Mouse (Mus musculus): ENCODE data around the gene Sult6b2.

The Sult6b2 gene

DNA sequence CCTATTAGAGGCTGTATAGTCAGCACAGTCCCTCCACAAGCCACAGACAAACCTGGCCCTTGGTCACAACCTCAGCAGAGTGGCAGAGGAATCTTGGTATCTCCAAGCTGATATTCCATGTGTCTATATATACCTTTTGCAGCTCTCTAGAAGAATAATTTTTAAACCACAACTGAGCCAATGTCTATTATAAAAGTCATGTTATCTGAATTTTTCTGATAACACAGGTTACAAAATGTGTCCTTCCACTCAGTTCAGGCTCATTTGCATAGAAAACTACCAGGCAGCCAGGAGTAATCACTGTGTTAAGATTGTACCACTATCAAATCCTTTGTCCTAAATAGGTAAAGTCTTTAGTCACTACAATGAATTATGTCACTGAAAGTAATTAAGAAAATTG is at the start of gene Sult6b2:
Sult6b2 (minus strand) TSS at position 101 of the 400 bp plus-strand sequence.
- no peak for DNase-seq (ENCODE audit: extremely low spot score, low spot score)

DNA sequence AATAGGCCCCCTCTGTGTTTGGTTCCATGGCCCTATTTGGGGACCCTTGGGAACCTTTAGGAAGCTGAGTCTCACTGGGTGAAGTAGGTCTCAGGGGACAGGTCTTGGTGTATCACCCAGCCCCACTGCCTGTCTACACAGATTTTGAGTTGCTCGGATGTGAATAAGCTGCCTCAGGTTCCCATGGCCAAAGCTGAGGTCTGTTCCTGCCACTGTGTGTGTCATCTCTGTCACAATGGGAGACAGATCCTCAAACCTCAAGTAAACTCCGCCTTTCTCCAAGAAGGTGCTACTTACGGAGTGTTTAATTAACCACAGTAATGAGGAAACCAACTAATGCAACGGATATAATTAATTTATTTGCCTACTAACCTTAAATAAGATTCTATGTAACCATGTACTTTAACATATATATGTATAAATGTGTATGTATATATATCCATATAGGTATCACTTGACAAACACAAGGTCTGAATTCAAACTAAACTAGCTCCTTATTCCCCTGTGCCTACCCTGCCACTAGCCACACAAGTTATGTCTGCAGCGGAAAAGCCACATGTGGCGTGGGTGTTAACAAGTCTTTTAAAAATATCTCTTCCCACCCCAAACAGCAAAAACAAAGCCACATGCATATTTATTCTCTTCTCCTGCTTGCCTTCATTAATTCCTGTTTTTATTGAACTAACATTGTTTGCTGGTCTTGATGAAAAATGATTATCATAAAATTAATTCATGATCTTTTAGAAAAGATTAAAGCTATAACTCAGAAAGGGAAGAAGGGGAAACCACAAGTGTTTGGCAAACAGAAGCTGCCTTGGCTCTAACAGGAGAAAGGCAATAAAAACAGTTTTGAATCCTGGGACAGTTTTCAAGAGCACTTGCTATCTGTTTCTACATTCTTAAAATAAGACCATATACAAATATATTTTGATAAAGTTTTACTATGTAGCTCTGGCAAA is 48.4 kb upstream of the Sult6b2 start:
- no peak for DNase-seq (ENCODE audit: extremely low spot score, low spot score)

DNA sequence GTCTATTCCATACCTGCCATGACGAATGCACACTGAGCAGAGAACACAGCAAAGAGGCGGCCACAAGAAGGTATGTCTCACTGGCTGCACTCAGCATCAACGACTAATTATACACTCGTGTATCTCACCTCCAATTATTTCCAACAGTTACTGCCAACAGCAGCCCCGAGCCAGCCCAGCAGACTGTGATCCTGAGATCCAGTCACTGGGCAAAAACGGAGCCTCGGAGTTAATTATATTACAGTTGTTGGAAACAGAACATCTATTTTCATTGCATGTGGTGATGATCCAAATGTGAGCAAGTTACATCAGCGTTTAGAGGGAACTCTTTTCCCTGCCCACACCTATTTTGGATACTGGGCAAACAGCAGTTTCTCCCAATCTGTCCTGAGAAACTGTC is 46.1 kb upstream of the Sult6b2 start:
- DNase-seq (ENCODE audit: extremely low spot score, low spot score), result no peak

DNA sequence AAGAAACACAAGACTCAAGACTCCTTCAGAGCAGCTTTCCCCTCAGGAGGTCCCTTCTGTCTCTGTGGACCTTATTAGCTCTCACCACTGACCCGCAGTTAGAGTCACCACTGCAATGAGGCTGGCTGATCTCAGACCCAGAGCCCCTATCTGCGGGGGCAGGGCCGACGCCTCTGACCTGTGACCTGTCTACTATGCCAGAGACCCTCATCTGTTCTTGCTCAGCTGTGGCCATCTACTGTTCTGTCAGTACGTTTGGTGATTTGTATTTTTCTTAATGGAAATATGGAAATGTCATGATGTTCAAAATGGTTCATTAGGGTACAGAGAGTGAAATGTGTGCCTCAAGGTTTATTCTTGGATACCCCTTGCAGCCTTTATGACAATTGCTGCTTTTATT is 45.0 kb upstream of the Sult6b2 start:
- no peak for DNase-seq (ENCODE audit: extremely low spot score, low spot score)

DNA sequence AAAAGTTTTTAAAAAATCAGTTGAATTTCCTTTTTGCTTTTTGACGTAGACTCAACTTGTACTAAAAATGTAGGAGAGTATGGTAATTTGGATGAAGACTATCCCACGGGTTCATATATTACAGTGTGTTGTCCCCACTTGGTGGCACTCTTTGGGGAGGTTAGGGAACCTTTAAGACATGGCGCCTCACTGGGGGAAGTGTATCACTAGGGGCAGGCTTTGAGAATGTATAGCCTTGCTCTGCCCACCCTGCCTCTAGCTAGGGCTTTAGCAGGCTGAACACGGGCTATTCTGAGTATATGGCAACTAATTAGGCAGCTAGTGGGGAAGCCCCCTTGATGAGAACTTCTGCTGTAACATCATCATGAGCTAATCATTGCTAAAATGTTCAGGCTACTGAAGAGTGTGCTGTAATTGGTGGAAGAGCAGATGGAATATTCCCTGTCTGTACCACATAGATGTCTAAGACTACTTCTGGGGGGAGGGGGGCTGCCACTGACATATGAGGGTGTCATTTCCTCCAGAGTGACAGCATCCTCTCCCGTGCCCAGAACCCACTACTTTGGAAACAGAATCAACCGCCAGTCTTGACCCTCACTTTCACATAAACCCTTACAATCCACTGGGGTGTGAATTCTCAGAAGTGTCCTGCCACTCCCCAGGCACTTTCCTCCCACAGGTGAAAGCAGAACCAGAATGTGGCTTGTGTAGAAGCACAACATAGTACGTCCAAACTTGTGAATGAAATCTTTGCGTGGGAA is 43.8 kb upstream of the Sult6b2 start:
- DNase-seq (ENCODE audit: extremely low spot score, low spot score), result no peak

DNA sequence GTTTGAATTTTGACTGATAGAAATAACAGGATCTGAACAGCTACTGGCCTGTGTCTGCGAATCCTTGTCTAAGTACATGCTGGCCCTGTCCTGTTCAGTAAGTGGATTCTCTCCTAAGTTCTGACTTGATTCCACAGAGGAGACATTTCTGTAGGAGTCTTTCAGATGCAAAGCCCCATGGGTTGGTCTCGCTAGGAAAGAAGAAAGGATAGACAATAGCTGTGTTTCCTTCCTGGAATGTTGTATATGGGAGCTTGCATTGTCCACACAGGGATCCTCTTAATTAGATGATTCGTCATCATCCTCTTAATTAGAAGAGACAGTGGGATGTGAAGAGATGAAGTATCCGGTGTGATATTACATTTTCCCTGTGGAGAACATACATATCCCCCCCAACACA is 42.6 kb upstream of the Sult6b2 start:
- DNase-seq (ENCODE audit: extremely low spot score, low spot score), result no peak

DNA sequence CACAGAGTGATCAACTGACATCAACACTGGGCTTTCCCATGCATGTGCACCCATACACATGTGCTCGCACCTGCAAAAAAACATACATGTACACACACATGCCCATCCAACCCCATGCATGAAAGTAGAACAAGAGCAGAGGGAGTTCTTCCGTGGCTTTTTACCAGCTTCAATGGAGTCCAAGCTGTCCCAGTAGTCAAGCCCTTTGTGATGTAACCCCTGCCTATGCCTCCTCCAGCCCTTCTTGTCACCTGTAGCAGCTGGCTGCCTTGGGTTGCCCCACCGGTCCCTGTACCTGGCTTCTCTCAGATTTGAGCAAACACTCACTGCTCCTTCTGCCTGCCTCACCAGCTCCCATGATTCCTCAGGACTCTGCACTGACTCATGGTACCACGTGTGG is 40.8 kb upstream of the Sult6b2 start:
- peak; percentile 7 for DNase-seq (ENCODE audit: extremely low spot score, low spot score)

DNA sequence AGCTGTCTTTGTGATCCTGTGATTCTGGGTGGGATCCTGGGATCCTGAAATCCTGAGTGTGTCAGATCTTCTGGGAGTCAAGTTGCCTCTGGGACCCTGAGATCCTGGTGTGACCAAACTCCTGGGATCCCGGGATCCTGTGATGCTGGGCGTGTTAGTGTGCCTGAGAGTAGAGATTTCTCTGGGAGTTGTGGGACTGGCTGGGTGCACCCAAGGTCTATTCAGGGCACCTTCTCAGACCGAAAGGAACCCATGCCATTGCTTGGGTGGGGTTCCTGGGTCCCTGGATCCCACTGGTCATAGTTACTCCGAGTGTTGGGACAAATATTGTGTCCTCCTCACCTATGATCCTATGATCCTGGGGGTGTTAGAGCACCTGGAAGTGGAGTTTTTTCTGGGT is 39.8 kb upstream of the Sult6b2 start:
- DNase-seq (ENCODE audit: extremely low spot score, low spot score), result no peak

DNA sequence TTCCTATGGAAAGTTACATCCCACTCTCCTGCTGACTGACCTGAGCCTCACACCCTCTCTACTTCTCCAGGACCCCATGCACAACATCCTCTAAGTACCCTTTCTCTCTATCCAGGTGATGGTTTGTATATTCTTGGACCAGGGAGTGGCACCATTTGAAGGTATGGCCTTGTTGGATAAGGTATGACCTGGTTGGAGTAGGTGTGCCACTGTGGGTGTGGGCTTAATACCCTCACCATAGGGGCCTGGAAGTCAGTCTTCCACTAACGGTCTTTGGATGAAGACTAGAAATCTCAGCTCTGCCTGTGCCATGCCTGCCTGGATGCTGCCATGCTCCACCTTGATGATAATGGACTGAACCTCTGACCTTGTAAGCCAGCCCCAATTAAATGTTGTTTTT is 34.2 kb upstream of the Sult6b2 start:
- DNase-seq (ENCODE audit: extremely low spot score, low spot score), result no peak

DNA sequence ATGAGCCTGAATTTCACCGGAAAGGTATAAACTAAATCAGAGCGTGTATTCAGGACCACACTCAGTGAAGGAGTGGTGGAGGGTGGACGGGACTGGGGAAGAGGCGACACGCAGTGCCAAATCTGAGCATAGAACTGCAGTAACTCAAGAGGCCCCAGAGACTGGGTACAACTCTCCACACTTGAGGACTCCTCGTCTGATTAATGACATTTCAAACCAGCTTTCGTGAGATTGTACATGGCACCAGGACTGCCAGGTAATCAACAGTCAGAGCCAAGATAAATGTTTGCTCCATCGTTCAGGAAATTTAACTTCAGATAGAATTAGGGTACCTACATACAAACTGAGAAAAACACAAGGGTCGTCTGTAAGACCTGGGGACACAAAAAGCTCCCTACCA is 33.0 kb upstream of the Sult6b2 start:
- no peak for DNase-seq (ENCODE audit: extremely low spot score, low spot score)

DNA sequence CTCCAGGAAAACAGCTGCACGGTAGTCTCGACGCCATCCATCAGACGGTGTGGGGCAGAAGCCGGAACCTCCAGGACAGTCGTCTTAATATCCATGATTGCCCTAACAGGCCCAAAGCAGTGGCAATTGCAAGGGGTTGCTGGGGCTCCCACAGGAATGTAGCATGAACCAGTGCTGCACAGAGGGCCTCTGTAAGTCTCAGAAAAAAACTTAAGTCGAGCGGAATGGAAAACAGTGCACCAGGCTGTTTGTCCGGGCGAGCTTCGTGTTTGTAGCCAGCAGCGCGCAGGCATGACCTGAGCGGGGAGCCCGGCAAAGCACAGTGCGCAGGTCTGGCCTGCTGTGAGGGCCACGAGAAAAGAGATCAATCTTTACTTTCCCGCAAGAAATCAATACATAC is 31.4 kb upstream of the Sult6b2 start:
- DNase-seq (ENCODE audit: extremely low spot score, low spot score), result peak; percentile 35

DNA sequence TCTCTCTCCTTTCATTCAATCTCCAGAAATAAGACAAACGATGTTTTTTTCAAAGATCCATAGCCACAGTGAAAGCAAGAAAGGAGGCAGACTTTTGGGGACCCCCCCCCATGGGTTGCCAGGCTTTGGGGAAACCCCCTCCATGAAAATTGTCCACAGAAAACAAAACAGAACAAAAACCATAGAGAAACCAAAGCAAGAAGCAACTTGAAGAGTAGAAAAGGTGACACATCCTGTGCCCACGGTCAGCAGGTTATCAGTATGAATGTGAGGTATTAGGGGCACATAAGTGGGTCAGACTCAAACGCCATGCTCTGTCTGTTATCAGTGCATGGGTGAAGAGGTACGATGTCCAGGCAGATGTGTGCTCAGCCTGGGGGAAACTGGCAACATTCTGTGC is 30.6 kb upstream of the Sult6b2 start:
- DNase-seq (ENCODE audit: extremely low spot score, low spot score), result no peak

DNA sequence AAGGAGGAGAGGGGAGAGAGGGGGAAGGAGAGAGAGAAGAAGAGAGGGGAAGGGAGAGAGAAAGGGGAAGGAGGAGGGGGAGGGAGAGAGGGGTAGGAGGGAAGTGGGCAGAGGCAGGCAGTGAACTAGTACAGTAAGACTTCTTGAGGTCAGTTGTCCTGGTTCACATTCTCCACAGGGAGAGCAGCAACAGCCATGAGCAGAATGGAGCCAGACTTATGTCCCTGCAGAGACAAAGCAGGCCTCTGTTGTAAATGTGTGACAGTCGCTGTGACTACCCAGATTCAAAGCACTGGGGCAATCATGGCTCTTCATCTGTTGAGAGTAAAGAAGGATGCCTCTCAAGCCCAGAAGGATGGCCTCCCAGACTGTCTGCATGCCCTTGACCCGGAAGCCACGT is 27.4 kb upstream of the Sult6b2 start:
- DNase-seq (ENCODE audit: extremely low spot score, low spot score), result no peak

DNA sequence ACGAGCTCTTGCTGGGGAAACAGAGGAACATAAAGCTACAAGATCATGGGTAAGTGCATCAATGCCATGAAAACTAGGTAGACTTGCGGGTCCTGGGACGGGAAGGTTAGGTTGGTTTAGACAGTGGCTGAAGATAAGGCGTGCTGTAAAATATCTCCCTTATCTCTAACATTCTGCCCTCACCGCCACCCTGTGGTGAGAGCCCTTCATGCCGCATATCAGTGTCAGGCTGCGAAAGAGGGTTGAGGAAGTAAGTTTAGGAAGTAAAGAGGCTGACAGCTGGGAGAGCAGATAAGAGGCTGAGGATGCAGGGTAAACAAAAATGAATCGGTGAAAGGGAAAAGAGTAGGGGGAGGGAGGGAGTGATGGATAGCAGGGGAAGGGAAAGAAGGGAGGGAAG is 26.9 kb upstream of the Sult6b2 start:
- no peak for DNase-seq (ENCODE audit: extremely low spot score, low spot score)

DNA sequence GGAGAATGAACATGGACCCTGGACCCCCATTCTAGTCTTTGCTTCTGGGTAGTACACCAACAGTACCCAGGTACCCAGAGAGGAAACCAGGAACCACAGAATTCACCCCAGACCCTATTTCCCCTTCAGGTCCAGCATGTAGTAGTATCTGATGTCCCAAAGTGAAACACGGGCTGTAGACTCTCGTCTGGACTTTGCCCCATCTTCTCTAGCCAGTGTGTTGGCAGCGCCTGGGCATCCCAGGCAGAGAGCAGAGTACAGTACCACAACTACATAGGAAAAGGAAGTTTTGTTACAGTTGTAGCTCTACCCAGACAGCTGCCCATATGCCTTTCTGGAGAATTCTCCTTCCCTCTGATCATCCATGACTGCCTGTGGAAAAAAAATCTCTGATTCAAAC is 25.9 kb upstream of the Sult6b2 start:
- DNase-seq (ENCODE audit: extremely low spot score, low spot score), result no peak

DNA sequence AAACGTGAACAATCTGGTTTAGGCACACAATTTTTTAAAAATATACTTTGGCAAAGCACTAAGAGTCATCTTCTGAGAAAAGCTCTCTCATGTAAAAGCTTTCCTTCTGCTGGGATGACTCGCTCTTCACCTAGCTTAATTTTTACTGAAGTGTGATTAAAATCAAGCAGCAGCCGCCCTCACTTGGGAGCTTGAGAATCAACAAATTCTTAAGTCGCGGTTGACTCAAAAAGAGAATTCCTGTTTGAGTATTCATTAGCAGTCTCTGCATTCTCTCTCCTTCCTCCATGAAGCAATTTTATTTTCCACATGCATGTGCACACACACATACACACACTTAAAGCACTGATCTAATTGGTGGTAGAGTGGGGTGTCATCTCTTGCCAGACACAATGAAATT is 21.1 kb upstream of the Sult6b2 start:
- DNase-seq (ENCODE audit: extremely low spot score, low spot score), result no peak

DNA sequence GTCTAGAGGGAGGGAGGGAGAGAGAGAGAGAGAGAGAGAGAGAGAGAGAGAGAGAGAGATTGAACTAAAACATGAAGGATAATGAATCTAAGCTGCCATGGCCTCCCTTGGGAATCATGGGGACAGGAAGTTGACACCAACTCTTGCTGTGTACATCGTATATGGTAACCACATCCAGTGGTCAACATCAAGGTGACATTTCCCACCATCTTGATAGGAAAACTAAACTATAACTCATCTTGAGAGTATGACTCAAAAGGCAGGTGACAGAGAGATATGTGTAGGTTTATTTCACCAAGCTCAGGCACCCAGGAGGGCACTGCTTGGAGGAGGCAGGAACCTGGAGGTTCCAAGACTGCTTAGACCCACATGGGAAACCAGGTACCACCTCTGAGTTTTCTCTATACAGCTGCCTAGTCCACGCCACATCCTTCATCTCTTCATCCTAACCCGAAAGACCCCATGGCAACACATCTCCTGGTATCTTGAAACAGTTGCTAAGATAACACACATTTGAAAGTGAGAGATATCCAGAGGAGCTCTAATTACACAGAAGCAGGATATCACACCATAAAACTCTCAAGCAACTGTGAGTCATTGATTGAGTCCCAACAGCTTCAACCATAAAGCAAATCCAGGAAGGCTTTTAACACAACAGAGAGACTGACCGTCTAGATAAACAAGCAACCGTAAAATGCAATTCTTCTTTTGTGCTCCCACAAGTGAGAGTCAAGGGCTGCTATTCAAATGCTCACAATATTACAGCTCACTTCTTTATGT is 18.9 kb upstream of the Sult6b2 start:
- DNase-seq (ENCODE audit: extremely low spot score, low spot score), result no peak

DNA sequence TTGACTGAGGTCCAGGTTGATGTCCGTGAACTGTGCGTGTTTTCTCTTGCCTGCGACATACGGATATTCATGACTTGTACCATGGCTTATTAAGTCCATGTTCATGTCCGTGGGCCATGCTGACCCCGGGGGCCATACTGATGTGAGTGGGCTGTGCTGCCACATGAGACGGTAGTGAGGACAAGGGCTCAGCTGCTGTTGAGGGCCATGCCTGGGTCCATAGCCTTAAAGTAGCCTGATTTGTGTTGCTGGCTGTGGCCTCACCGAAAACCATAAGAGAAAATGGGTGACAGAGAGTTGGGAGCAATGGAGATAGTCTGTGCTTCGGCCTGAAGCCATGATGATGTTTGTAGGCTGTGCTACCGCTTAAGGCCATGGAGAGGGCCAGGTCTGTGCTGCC is 14.0 kb upstream of the Sult6b2 start:
- DNase-seq (ENCODE audit: extremely low spot score, low spot score), result no peak

DNA sequence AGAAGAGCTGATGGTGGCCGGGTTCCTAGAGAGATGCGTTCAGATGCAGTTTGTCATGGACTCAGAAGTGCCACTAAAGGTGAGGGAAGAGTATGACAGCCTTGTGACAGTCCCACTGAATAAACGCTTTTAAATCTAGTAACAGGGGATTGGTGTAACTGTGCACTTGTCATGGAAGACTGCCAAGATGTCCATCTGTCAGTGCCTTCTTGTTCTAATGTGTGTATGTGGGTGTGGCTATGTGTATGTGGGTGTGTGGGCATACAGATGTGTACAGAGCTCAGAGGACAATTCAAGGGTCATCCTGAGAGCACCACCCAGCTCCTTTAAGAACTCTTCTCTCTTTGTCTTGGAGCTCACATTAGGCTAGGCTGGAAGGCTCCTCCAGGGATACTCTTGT is 11.2 kb upstream of the Sult6b2 start:
- DNase-seq (ENCODE audit: extremely low spot score, low spot score), result no peak

DNA sequence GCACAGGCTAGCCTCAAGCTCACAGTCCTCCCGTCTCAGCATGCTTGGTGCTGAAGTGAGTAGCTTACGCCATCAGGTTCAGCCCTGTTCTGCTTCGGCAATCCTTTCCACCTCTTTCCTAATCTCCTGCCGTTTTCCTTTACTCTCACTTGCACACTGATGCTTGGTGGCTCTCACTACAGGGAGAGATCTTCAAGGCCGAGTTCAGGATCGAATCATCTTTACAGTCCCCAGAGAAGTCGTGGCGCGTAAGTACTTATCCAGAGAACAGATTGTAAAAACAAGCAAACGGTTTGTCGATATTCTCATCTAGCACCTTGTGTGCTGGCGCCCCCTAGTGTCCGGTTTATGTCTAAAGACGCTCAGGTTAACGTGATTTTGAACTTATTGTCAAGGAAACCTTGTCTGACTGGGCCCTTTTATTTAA is 10.2 kb upstream of the Sult6b2 start:
- peak; percentile 90 for DNase-seq (ENCODE audit: extremely low spot score, low spot score)

DNA sequence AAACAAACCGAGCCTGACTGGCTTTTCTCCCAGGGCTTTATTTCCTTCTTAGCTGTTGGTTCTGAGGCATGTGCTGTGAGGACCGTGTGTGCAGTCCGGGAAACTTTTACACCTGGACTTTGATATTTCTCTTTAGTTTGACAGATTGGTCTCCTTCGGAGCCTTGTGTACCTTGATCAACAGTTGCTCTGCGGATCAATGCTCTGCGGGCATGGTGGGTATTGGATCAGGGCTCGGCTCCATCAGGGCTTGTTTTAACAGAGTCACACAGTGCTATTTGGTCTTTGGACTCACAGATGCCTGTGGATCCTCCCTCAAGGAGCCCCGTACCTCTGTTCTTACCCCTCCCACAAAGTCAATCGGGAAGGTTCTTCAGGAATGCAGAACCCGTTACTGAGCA is 9.7 kb upstream of the Sult6b2 start:
- no peak for DNase-seq (ENCODE audit: extremely low spot score, low spot score)

DNA sequence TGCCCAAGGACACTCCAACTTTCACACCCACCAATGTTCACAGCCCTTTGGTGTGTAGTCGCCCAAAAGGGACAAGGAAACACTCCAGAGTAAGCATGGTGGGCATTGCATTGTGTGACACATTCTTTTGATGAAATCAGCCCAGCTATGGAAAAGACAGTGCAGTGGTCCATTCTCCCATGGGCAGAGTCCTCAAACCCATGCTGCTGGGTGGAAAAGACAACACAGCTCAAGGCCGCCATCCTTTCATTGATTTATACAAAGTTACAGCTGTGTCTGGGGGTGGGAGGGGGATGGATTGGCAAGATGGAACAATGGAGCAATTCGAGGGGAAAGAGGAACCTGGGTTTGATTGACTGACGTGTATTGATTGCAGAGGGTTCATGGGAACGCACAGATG is 8.7 kb upstream of the Sult6b2 start:
- DNase-seq (ENCODE audit: extremely low spot score, low spot score), result no peak

Data from neural tube, embryonic 10.5 days (tissue).